Mouse (Mus musculus): ENCODE data around the gene Psg22. TPM values are rescaled to one million over a fixed set of nuclear protein-coding genes. Genes with fewer than 3 reads are reported as not detected.
"Not testable (repeated sequence)": the region's sequence is repeated elsewhere in the genome, so short reads cannot be mapped to it uniquely, and the experiment has no call there.

Gene Psg22
- polyA plus RNA-seq, 1 experiment from 2014 or later = not detected

DNA sequence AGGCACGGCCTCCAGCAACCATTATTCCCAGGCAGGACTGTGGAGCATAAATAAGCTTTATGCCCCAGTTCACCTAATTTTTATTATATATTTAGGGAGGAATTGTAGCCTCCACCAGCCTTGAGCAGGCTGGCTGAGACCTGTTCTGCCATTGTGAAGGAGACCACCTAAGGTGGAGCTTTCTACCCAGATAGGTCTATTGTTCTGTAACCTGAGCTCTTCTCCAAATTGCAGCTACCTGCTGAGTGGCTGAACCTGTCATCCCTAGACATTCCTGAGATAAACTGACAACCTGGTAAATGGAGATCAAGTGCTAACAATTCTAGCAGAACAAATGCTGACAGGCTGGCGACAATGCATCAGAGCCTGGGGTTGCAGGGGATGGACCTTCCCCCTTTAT is 45.0 kb downstream of the Psg22 start:
- H3K4me3 ChIP-seq (ENCODE audit: low read depth, low read length); H3K4me2 ChIP-seq (replicated peaks; ENCODE audit: low read depth, low read length); H3K36me3 ChIP-seq (ENCODE audit: control insufficient read depth, insufficient read depth, low read length); H3K9ac ChIP-seq (replicated peaks; ENCODE audit: low read depth, low read length); H3K27ac ChIP-seq (ENCODE audit: low read length); H3K4me1 ChIP-seq (ENCODE audit: control insufficient read depth, insufficient read depth, low read length); H3K9me3 ChIP-seq (ENCODE audit: control insufficient read depth, low read depth, low read length); H3K27me3 ChIP-seq (ENCODE audit: control insufficient read depth, insufficient read depth, low read length); ATAC-seq (ENCODE audit: insufficient number of reproducible peaks, insufficient read depth, low FRiP score, low read depth): not testable (repeated sequence)
- 33% methylated on average over 1 of the region's 2 CpGs for WGBS

Other genes with a start within 250 kb of the Psg22 start
- gene Psg26, start 233.9 kb upstream of the Psg22 start, polyA plus RNA-seq (2014; fragmentation: Nextera tagmentation; extraction: Ambion mirVana) = not detected in 2 replicates
- gene Psg25, start 185.8 kb upstream of the Psg22 start, polyA plus RNA-seq (2014; fragmentation: Nextera tagmentation; extraction: Ambion mirVana) = 0.10 and 0.25 TPM in 2 replicates
- not detected in 2 replicates for gene Psg27, start 150.8 kb upstream of the Psg22 start, polyA plus RNA-seq (2014; fragmentation: Nextera tagmentation; extraction: Ambion mirVana)
- not detected in 2 replicates for gene Psg23, start 101.6 kb upstream of the Psg22 start, polyA plus RNA-seq (2014; fragmentation: Nextera tagmentation; extraction: Ambion mirVana)
- gene Psg21, start 61.4 kb upstream of the Psg22 start, polyA plus RNA-seq (2014; fragmentation: Nextera tagmentation; extraction: Ambion mirVana) = not detected in 2 replicates
- gene Psg20, start 31.9 kb upstream of the Psg22 start, polyA plus RNA-seq (2014; fragmentation: Nextera tagmentation; extraction: Ambion mirVana) = not detected in 2 replicates
- gene Psg19, start 80.4 kb downstream of the Psg22 start, polyA plus RNA-seq (2014; fragmentation: Nextera tagmentation; extraction: Ambion mirVana) = not detected in 2 replicates
- gene Psg17, start 103.5 kb downstream of the Psg22 start, polyA plus RNA-seq (2014; fragmentation: Nextera tagmentation; extraction: Ambion mirVana) = 0.23 and 0.27 TPM in 2 replicates
- gene Mill2, start 121.9 kb downstream of the Psg22 start, polyA plus RNA-seq (2014; fragmentation: Nextera tagmentation; extraction: Ambion mirVana) = 1.0 and 1.1 TPM in 2 replicates
- gene Pglyrp1, start 153.2 kb downstream of the Psg22 start, polyA plus RNA-seq (2014; fragmentation: Nextera tagmentation; extraction: Ambion mirVana) = 23.9 and 32.8 TPM in 2 replicates
- 18.5 and 21.7 TPM in 2 replicates for gene Ccdc61, start 192.3 kb downstream of the Psg22 start, polyA plus RNA-seq (2014; fragmentation: Nextera tagmentation; extraction: Ambion mirVana)
- gene Nova2, start 207.8 kb downstream of the Psg22 start, polyA plus RNA-seq (2014; fragmentation: Nextera tagmentation; extraction: Ambion mirVana) = 0.81 and 1.2 TPM in 2 replicates

Data from stomach, embryonic 14.5 days (tissue).